Mouse (Mus musculus) lung, embryonic 16.5 days (tissue): ENCODE data around the gene Tnpo1. TPM values are rescaled to one million over a fixed set of nuclear protein-coding genes. Genes with fewer than 3 reads are reported as not detected.

Experiments used
- ATAC-seq: fragments of 200-750 bp; cut with Nextera tagmentation; 2 replicates; pipeline ENCODE4 v1.8.0; 2017; ENCODE audit warnings: low read depth, mild to moderate bottlenecking, moderate library complexity
- H3K27ac ChIP-seq: fragments of 300-500 bp; sonication (generic); 2 replicates; pipeline ENCODE4 v1.5.1; 2014; ENCODE audit warnings: mild to moderate bottlenecking, control low read depth, low read length
- H3K27me3 ChIP-seq: fragments of 300-500 bp; sonication (generic); 2 replicates; pipeline ENCODE4 v1.6.1; 2014; ENCODE audit warnings: low read depth, low read length, mixed read lengths; ENCODE audit not compliant: control insufficient read depth, insufficient read depth
- H3K36me3 ChIP-seq: fragments of 300-500 bp; sonication (generic); 2 replicates; pipeline ENCODE4 v1.6.1; 2014; ENCODE audit warnings: low read length; ENCODE audit not compliant: control insufficient read depth, insufficient read depth
- H3K4me1 ChIP-seq: fragments of 300-500 bp; sonication (generic); replicated peaks from 2 replicates; pipeline ENCODE4 v1.6.1; 2014; ENCODE audit warnings: low read length, mixed read lengths; ENCODE audit not compliant: control insufficient read depth, insufficient read depth
- H3K4me2 ChIP-seq: fragments of 300-500 bp; sonication (generic); 2 replicates; pipeline ENCODE4 v1.6.1; 2014; ENCODE audit warnings: low read depth, low read length, control low read depth
- H3K4me3 ChIP-seq: fragments of 300-500 bp; sonication (generic); 2 replicates; pipeline ENCODE4 v1.5.1; 2014; ENCODE audit warnings: mild to moderate bottlenecking, low read length, control low read depth
- H3K9ac ChIP-seq: fragments of 300-500 bp; sonication (generic); 2 replicates; pipeline ENCODE4 v1.6.1; 2014; ENCODE audit warnings: low read length, control low read depth
- H3K9me3 ChIP-seq: fragments of 300-500 bp; sonication (generic); 2 replicates; pipeline ENCODE4 v1.6.1; 2016; ENCODE audit warnings: low read length; ENCODE audit not compliant: control insufficient read depth
- WGBS: fragments of 180-500 bp; shearing (Covaris S2); extraction: QIAGEN DNeasy Blood & Tissue Kit; methylation state at CpG from one replicate; pipeline ENCODE4 v1.1.7; 2014; 5-methylcytosine and 5-hydroxymethylcytosine counted together
- polyA plus RNA-seq: library from polyadenylated mRNA; unstranded; fragments of >200 nt; fragmentation: Nextera tagmentation; extraction: Ambion mirVana; gene quantifications from 2 replicates; pipeline ENCODE4 v1.2.1, GENCODE M21; 2015

The Tnpo1 gene
- polyA plus RNA-seq, 1 experiment from 2014 or later: 51.0 TPM

- Histone ChIP-seq H3K4me3 (no peak overlapping the region), H3K36me3 (peaks cover 24% of the 10 kb centered on the region), H3K27me3 (no peaks in the 10 kb centered on the region), H3K9ac (no peak overlapping the region), H3K4me2 (no peak overlapping the region), H3K9me3 (no peaks in the 10 kb centered on the region), H3K4me1 (peaks cover 13% of the 10 kb centered on the region), H3K27ac (no peak overlapping the region)
- 87% methylated on average over 11 of the region's 12 CpGs for WGBS
- ATAC-seq: no peak
These were observed 37.0 kb downstream of the Tnpo1 start for GRCm38 (mm10) chr13:98889211-98889610.

- Histone ChIP-seq H3K27ac (no peak overlapping the region), H3K27me3 (no peaks in the 10 kb centered on the region), H3K9me3 (no peaks in the 10 kb centered on the region), H3K36me3 (peaks cover 44% of the 10 kb centered on the region), H3K4me3 (no peak overlapping the region), H3K4me1 (no peaks in the 10 kb centered on the region), H3K9ac (no peak overlapping the region), H3K4me2 (no peak overlapping the region)
- ATAC-seq: no peak
- 90% methylated on average over 5 of the region's 5 CpGs for WGBS
These were observed 42.4 kb downstream of the Tnpo1 start for GRCm38 (mm10) chr13:98883774-98884173.

- no peak overlapping the region for H3K9ac ChIP-seq
- H3K4me2 ChIP-seq: no peak overlapping the region
- no peak overlapping the region for H3K4me3 ChIP-seq
These were observed 44.2 kb downstream of the Tnpo1 start for GRCm38 (mm10) chr13:98881991-98882390.

GRCm38 (mm10) chr13:98880336-98880735, 45.8 kb downstream of the Tnpo1 start:
- H3K27ac ChIP-seq: no peak overlapping the region
- peaks cover 37% of the 10 kb centered on the region for H3K36me3 ChIP-seq
- no peak overlapping the region for H3K4me2 ChIP-seq
- WGBS: 56% methylated on average over 2 of the region's 2 CpGs
- H3K4me3 ChIP-seq: no peak overlapping the region
- no peak for ATAC-seq
- no peak overlapping the region for H3K9ac ChIP-seq
- H3K9me3 ChIP-seq: no peaks in the 10 kb centered on the region
- H3K4me1 ChIP-seq: no peaks in the 10 kb centered on the region
- H3K27me3 ChIP-seq: no peaks in the 10 kb centered on the region

More at GRCm38 (mm10) chr13:98881991-98882390, 44.2 kb downstream of the Tnpo1 start:
- WGBS: 68% methylated on average over 1 of the region's 1 CpGs
- H3K27me3 ChIP-seq: no peaks in the 10 kb centered on the region
- ATAC-seq: no peak
- no peak overlapping the region for H3K27ac ChIP-seq
- H3K4me1 ChIP-seq: no peaks in the 10 kb centered on the region
- H3K9me3 ChIP-seq: no peaks in the 10 kb centered on the region
- peaks cover 44% of the 10 kb centered on the region for H3K36me3 ChIP-seq

GRCm38 (mm10) chr13:98879422-98879821, 46.8 kb downstream of the Tnpo1 start:
- H3K36me3 ChIP-seq: peaks cover 35% of the 10 kb centered on the region
- no peak overlapping the region for H3K4me2 ChIP-seq
- H3K27ac ChIP-seq: no peak overlapping the region
- no peak overlapping the region for H3K4me3 ChIP-seq
- no peak overlapping the region for H3K9ac ChIP-seq
- H3K27me3 ChIP-seq: no peaks in the 10 kb centered on the region
- 92% methylated on average over 6 of the region's 6 CpGs for WGBS
- ATAC-seq: no peak
- no peaks in the 10 kb centered on the region for H3K9me3 ChIP-seq
- no peaks in the 10 kb centered on the region for H3K4me1 ChIP-seq

- 88% methylated on average over 2 of the region's 2 CpGs for whole genome bisulfite sequencing
- H3K36me3 ChIP-seq: peaks cover 29% of the 10 kb centered on the region
- H3K4me3 ChIP-seq: no peak overlapping the region
- ATAC-seq: no peak
- no peaks in the 10 kb centered on the region for H3K9me3 ChIP-seq
- H3K9ac ChIP-seq: no peak overlapping the region
- no peaks in the 10 kb centered on the region for H3K27me3 ChIP-seq
- no peak overlapping the region for H3K4me2 ChIP-seq
- H3K4me1 ChIP-seq: no peaks in the 10 kb centered on the region
- H3K27ac ChIP-seq: no peak overlapping the region
These were observed 49.0 kb downstream of the Tnpo1 start for GRCm38 (mm10) chr13:98877165-98877564.

GRCm38 (mm10) chr13:98874727-98875126, 51.5 kb downstream of the Tnpo1 start:
- Histone ChIP-seq H3K27me3 (no peaks in the 10 kb centered on the region), H3K9ac (no peak overlapping the region), H3K4me1 (no peaks in the 10 kb centered on the region), H3K27ac (no peak overlapping the region), H3K4me3 (no peak overlapping the region), H3K9me3 (no peaks in the 10 kb centered on the region), H3K36me3 (peaks cover 44% of the 10 kb centered on the region), H3K4me2 (no peak overlapping the region)
- ATAC-seq: no peak
- WGBS: 76% methylated on average over 3 of the region's 3 CpGs

GRCm38 (mm10) chr13:98872273-98872847, 53.8 kb downstream of the Tnpo1 start:
- WGBS: 81% methylated on average over 7 of the region's 7 CpGs
- no peak overlapping the region for H3K27ac ChIP-seq
- ATAC-seq: no peak
- H3K4me2 ChIP-seq: no peak overlapping the region
- H3K4me3 ChIP-seq: no peak overlapping the region
- H3K9me3 ChIP-seq: no peaks in the 10 kb centered on the region
- H3K4me1 ChIP-seq: no peaks in the 10 kb centered on the region
- H3K27me3 ChIP-seq: no peaks in the 10 kb centered on the region
- H3K9ac ChIP-seq: no peak overlapping the region
- H3K36me3 ChIP-seq: peaks cover 40% of the 10 kb centered on the region

- no peaks in the 10 kb centered on the region for H3K4me1 ChIP-seq
- WGBS: 63% methylated on average over 1 of the region's 1 CpGs
- H3K27ac ChIP-seq: no peak overlapping the region
- ATAC-seq: no peak
- H3K36me3 ChIP-seq: peaks cover 46% of the 10 kb centered on the region
- H3K27me3 ChIP-seq: no peaks in the 10 kb centered on the region
- no peaks in the 10 kb centered on the region for H3K9me3 ChIP-seq
- H3K4me2 ChIP-seq: no peak overlapping the region
- no peak overlapping the region for H3K4me3 ChIP-seq
- no peak overlapping the region for H3K9ac ChIP-seq
These were observed 54.9 kb downstream of the Tnpo1 start for GRCm38 (mm10) chr13:98871263-98871662.
